24 mouse cellular contexts compared by ENCODE assay signal in the genomic region with DNA sequence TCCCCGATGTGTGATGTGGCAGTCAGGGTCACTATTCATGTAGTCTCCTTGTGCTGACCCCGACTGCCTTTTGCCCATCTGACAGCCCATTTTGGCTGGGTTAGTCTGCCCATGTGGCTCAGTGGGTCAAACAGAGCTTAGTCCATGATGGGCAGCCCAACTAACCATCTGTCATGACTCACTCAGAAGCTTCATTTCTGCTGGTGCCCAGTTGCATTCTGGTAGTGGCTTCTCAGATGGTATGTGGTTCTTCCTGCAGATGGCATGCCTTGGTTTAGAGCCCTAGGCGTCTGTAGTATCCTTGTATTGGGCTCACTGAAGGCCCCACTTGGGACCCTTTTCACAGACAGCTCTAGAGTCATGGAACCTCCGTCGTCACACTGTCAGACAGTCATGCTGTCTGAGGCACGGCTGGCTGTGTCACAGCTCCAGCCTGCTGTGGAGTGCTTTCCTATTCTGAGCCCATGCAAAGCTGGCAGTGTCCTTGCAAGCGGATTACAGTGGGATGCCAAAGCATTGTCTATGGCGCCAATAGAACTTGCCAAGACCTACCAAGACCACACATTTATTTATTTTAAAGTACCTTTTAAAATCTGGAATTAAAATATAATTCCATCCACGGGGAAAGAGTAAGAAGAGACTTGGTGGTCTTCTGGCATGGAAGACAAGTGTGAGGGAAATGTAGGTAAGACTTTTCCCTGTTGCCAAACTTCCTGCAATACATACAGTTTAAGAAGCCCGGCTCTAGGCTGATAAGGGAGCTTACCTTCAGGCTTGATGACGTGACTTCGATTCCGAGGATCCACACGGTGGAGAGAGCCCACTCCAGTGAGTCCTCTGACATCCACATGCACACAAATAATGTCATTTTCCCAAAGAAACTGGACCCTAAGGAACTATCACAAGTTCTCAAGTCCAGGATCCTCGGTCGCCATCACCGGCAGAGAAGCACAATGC. TPM values are rescaled to one million over a fixed set of nuclear protein-coding genes. Genes with fewer than 3 reads are reported as not detected.
DNase-seq lines count a peak whose midpoint lies in the region; ATAC-seq and TF ChIP-seq lines count a peak whose summit lies in the region.
"Had no signal": no experiment of that assay in that cellular context is flagged by ENCODE, and none has a peak within 500 bp of the region (broad histone marks: within the 10 kb centered on the region; RNA-seq: fewer than 3 reads in every experiment).

No protein-coding gene starts in this region.

- no peaks in the 10 kb centered on the region for H3K36me3 ChIP-seq in midbrain, embryonic 10.5 days
- H3K36me3 ChIP-seq in midbrain, postnatal 0 days (ENCODE audit: insufficient read depth, low read length): no peaks in the 10 kb centered on the region
- H3K36me3 ChIP-seq: forebrain, embryonic 10.5 days; heart, embryonic 10.5 days; heart, embryonic 13.5 days; hindbrain, embryonic 12.5 days; intestine, embryonic 15.5 days had no signal

- H3K4me3 ChIP-seq in midbrain, embryonic 10.5 days: no peak overlapping the region
- no peak overlapping the region for H3K4me3 ChIP-seq in midbrain, postnatal 0 days (ENCODE audit: low read depth, low read length)
- H3K4me3 ChIP-seq: forebrain, embryonic 10.5 days; forebrain, embryonic 13.5 days; heart, adult 2 months; heart, embryonic 10.5 days; heart, embryonic 13.5 days; hindbrain, embryonic 12.5 days; intestine, embryonic 15.5 days had no signal

- ATAC-seq in midbrain, postnatal 0 days (ENCODE audit: low FRiP score): no peak
- ATAC-seq: CD4-positive, CD25-positive, alpha-beta regulatory T cell, adult 4 months; forebrain, embryonic 13.5 days; forebrain, embryonic 16.5 days; hindbrain, embryonic 16.5 days; intestine, embryonic 15.5 days; Patski had no signal

- no peak overlapping the region for H3K4me2 ChIP-seq in midbrain, postnatal 0 days (ENCODE audit: low read depth, low read length, poor library complexity, severe bottlenecking)
- H3K4me2 ChIP-seq: forebrain, embryonic 13.5 days; heart, embryonic 13.5 days; hindbrain, embryonic 12.5 days; intestine, embryonic 15.5 days had no signal

- H3K9ac ChIP-seq in midbrain, postnatal 0 days (replicated peaks; ENCODE audit: low read length, poor library complexity, severe bottlenecking): no peak overlapping the region
- H3K9ac ChIP-seq: forebrain, embryonic 13.5 days; heart, embryonic 13.5 days; hindbrain, embryonic 12.5 days; intestine, embryonic 15.5 days had no signal

- H3K9me3 ChIP-seq in midbrain, embryonic 10.5 days (replicated peaks): no peaks in the 10 kb centered on the region
- no peaks in the 10 kb centered on the region for H3K9me3 ChIP-seq in midbrain, postnatal 0 days (ENCODE audit: low read length)
- H3K9me3 ChIP-seq: forebrain, embryonic 10.5 days; forebrain, embryonic 13.5 days; heart, embryonic 10.5 days; heart, embryonic 13.5 days; hindbrain, embryonic 12.5 days; intestine, embryonic 15.5 days had no signal

- TF ChIP-seq CTCF in midbrain, postnatal 0 days (IDR thresholded peaks at IDR 0.05): no peak

- peak; percentile 58 to 62 for DNase-seq in cerebellum, postnatal 14 days
- DNase-seq in cerebellum, adult 9-11 months: no peak
- DNase-seq in midbrain, embryonic 10.5 days (ENCODE audit: low spot score): no peak
- DNase-seq in midbrain, postnatal 0 days (ENCODE audit: low spot score): no peak
- DNase-seq in brain, adult 2 months (ENCODE audit: low read depth, low spot score): peak; percentile 60
- DNase-seq in MN1 (ENCODE audit: low spot score): no peak
- DNase-seq: adrenal gland, postnatal 10 days; adrenal gland, postnatal 36 days; gastrocnemius, postnatal 10 days; gastrocnemius, postnatal 36 days; heart, adult 2 months; heart, postnatal 14 days; heart, postnatal 4 days; kidney, adult 11 months had no signal

- H3K27me3 ChIP-seq in midbrain, embryonic 10.5 days (ENCODE audit: low read depth, poor library complexity, severe bottlenecking): peaks cover 14% of the 10 kb centered on the region; the same call in 1 of the 2 replicates
- no peaks in the 10 kb centered on the region for H3K27me3 ChIP-seq in midbrain, postnatal 0 days (ENCODE audit: insufficient read depth, low read length)
- H3K27me3 ChIP-seq: heart, embryonic 13.5 days; hindbrain, embryonic 12.5 days; intestine, embryonic 15.5 days; Patski had no signal

- H3K4me1 ChIP-seq in midbrain, embryonic 10.5 days: peaks cover 10% of the 10 kb centered on the region
- no peaks in the 10 kb centered on the region for H3K4me1 ChIP-seq in midbrain, postnatal 0 days (ENCODE audit: insufficient read depth, low read length)
- H3K4me1 ChIP-seq: intestine, embryonic 15.5 days had no signal

- 93% methylated on average over 17 of the region's 17 CpGs for WGBS in midbrain, embryonic 10.5 days
- WGBS in midbrain, postnatal 0 days: 86% methylated on average over 17 of the region's 17 CpGs

- peak overlapping the region; percentile 47 for H3K27ac ChIP-seq in midbrain, embryonic 10.5 days (replicated peaks)
- no peak overlapping the region for H3K27ac ChIP-seq in midbrain, postnatal 0 days (ENCODE audit: low read depth, low read length)
- H3K27ac ChIP-seq: forebrain, embryonic 10.5 days; forebrain, embryonic 13.5 days; heart, adult 2 months; heart, embryonic 10.5 days; heart, embryonic 13.5 days; hindbrain, embryonic 12.5 days; intestine, embryonic 15.5 days had no signal

RNA-seq across cellular contexts. Expression of a gene that starts 23.1 kb away (rescaled TPM):
- 70.6 and 78.8 TPM in 2 replicates for polyA plus RNA-seq in midbrain, embryonic 10.5 days (2016; fragmentation: Nextera tagmentation; extraction: Ambion mirVana)
- 29.4 and 35.5 TPM in 2 replicates for total RNA-seq in midbrain, postnatal 0 days (2014; rRNA removed)
- 63.0 and 63.2 TPM in 2 replicates for polyA plus RNA-seq in midbrain, postnatal 0 days (2015; fragmentation: Nextera tagmentation; extraction: Ambion mirVana)

Comparison
In these comparisons a context has a peak if more than half of its experiments do, and no peak if none do; other contexts are left out.
1. DNase-seq: peak in cerebellum, postnatal 14 days (2 of 2) and brain, adult 2 months (single experiment); none in cerebellum, adult 9-11 months (single experiment), midbrain, embryonic 10.5 days (single experiment), midbrain, postnatal 0 days (single experiment) and MN1 (single experiment).